In the genomic region with DNA sequence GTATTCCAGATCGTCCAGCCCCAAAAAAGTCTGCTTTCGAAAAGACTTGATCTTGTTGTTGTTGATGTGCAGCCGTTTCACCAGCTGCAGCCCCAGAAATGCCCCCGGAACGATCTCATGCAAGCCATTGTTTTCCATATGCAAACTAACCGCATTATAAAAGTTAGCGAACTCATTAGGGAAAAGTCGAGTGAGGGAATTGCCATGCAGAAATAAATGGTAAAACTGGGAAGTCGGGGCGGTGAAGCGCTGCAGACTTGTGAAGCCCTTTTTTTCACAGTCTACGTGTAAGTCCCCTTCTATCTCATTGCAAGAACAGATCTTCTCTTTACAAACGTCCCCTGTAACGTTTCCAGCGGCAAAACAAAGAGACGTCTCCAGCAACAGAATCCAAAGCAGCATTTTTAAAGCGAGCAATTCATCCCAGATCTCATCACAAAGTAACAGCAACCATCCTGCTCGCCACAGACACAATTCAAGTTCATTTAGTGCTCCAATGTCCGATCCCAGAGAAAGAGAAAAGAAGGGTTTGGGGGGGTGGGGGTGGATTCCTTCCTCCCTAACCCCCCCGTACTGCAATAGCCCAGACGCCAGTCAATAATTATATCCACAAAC, we compare ENCODE assay signal across 7 mouse cellular contexts. TPM values are rescaled to one million over a fixed set of nuclear protein-coding genes. Genes with fewer than 3 reads are reported as not detected.
DNase-seq lines count a peak whose midpoint lies in the region; ATAC-seq lines count a peak whose summit lies in the region.

No protein-coding gene starts in this region.

- H3K27me3 ChIP-seq in embryonic facial prominence, embryonic 14.5 days (replicated peaks; ENCODE audit: control insufficient read depth, insufficient read depth, low read length), result peaks cover 49% of the 10 kb centered on the region
- H3K27me3 ChIP-seq in neural tube, embryonic 13.5 days, result no peaks in the 10 kb centered on the region

- peak overlapping the region; percentile 43 for H3K4me3 ChIP-seq in embryonic facial prominence, embryonic 14.5 days (ENCODE audit: low read depth, low read length)
- peak overlapping the region; percentile 72 for H3K4me3 ChIP-seq in neural tube, embryonic 13.5 days

- peaks cover 19% of the 10 kb centered on the region for H3K4me1 ChIP-seq in embryonic facial prominence, embryonic 14.5 days (ENCODE audit: control insufficient read depth, insufficient read depth, low read length)
- H3K4me1 ChIP-seq in neural tube, embryonic 13.5 days (replicated peaks), result peaks cover 32% of the 10 kb centered on the region

- peak; percentile 42 to 48 for DNase-seq in left cerebral cortex, postnatal 25 days (ENCODE audit: low spot score in 2 of 2)
- DNase-seq in left cerebral cortex, postnatal 4 days, result no peak
- peak; percentile 15 for DNase-seq in embryonic facial prominence, embryonic 14.5 days (ENCODE audit: low spot score)
- DNase-seq in layer of hippocampus, adult 18-20 months (ENCODE audit: low spot score in 2 of 2), result peak; percentile 32 to 48
- no peak for DNase-seq in ovary, postnatal 14 days (ENCODE audit: low spot score)
- no peak for DNase-seq in MN1 (ENCODE audit: low spot score)

- WGBS in embryonic facial prominence, embryonic 14.5 days, result under 1% methylated on average over 21 of the region's 21 CpGs
- WGBS in neural tube, embryonic 13.5 days, result under 1% methylated on average over 21 of the region's 21 CpGs

- no peaks in the 10 kb centered on the region for H3K36me3 ChIP-seq in embryonic facial prominence, embryonic 14.5 days (ENCODE audit: control insufficient read depth, insufficient read depth, low read length)
- no peaks in the 10 kb centered on the region for H3K36me3 ChIP-seq in neural tube, embryonic 13.5 days

- intact Hi-C loops in left cerebral cortex, postnatal 25 days (cut with DNase I), result loop anchor here (5.0 kb wide), 4 partner anchors 71 to 449 kb away; no protein-coding TSS in a partner anchor
- intact Hi-C loops in left cerebral cortex, postnatal 4 days (cut with DNase I), result no loop called here

- ATAC-seq in embryonic facial prominence, embryonic 14.5 days (ENCODE audit: low read depth), result no peak
- no peak for ATAC-seq in neural tube, embryonic 13.5 days (ENCODE audit: low read depth)

- H3K9me3 ChIP-seq in embryonic facial prominence, embryonic 14.5 days (ENCODE audit: control insufficient read depth, low read length), result no peaks in the 10 kb centered on the region
- H3K9me3 ChIP-seq in neural tube, embryonic 13.5 days, result no peaks in the 10 kb centered on the region

- H3K27ac ChIP-seq in embryonic facial prominence, embryonic 14.5 days (replicated peaks; ENCODE audit: low read depth, low read length), result no peak overlapping the region
- H3K27ac ChIP-seq in neural tube, embryonic 13.5 days (replicated peaks), result peak overlapping the region; percentile 96

- peak overlapping the region; percentile 66 for H3K4me2 ChIP-seq in embryonic facial prominence, embryonic 14.5 days (ENCODE audit: low read depth, low read length)
- H3K4me2 ChIP-seq in neural tube, embryonic 13.5 days, result peak overlapping the region; percentile 92

- peak overlapping the region; percentile 34; the same call in 1 of the 2 replicates for H3K9ac ChIP-seq in embryonic facial prominence, embryonic 14.5 days (ENCODE audit: low read depth, low read length)
- peak overlapping the region; percentile 95 for H3K9ac ChIP-seq in neural tube, embryonic 13.5 days

RNA-seq across cellular contexts. Expression of a gene that starts 1.0 kb away (rescaled TPM):
- 10 to 100 TPM; 80.7 to 84.1 TPM for total RNA-seq in left cerebral cortex, postnatal 25 days (2021)
- 10 to 100 TPM; 56.6 to 59.6 TPM for total RNA-seq in left cerebral cortex, postnatal 4 days (2021)
- polyA plus RNA-seq in embryonic facial prominence, embryonic 14.5 days (2014; fragmentation: Nextera tagmentation; extraction: Ambion mirVana), result 2.8 and 4.6 TPM in 2 replicates
- 10 to 100 TPM; 56.4 to 58.3 TPM for total RNA-seq in layer of hippocampus, adult 18-20 months (2021)
- polyA plus RNA-seq in neural tube, embryonic 13.5 days (2015; fragmentation: Nextera tagmentation; extraction: Ambion mirVana), result 38.6 and 39.3 TPM in 2 replicates

Comparison
In these comparisons a context has a peak if more than half of its experiments do, and no peak if none do; other contexts are left out.
1. DNase-seq: peak in left cerebral cortex, postnatal 25 days (2 of 2), embryonic facial prominence, embryonic 14.5 days (single experiment) and layer of hippocampus, adult 18-20 months (2 of 2); none in left cerebral cortex, postnatal 4 days (single experiment), ovary, postnatal 14 days (single experiment) and MN1 (single experiment).